Mouse (Mus musculus) forebrain, embryonic 16.5 days (tissue): Measurements from ENCODE around the gene Pisd. TPM values are rescaled to one million over a fixed set of nuclear protein-coding genes. Genes with fewer than 3 reads are reported as not detected.

Source experiments
- ATAC-seq: fragments of 200-750 bp; cut with Nextera tagmentation; 2 replicates; pipeline ENCODE4 v1.8.0; 2017; ENCODE audit warnings: mild to moderate bottlenecking, moderate library complexity
- H3K27ac ChIP-seq: fragments of 300-500 bp; sonication (generic); 2 replicates; pipeline ENCODE4 v1.5.1; 2014; ENCODE audit warnings: low read length, control low read depth
- H3K27me3 ChIP-seq: fragments of 300-500 bp; sonication (generic); replicated peaks from 2 replicates; pipeline ENCODE4 v1.6.1; 2014; ENCODE audit warnings: low read length; ENCODE audit not compliant: control insufficient read depth, insufficient read depth
- H3K36me3 ChIP-seq: fragments of 300-500 bp; sonication (generic); 2 replicates; pipeline ENCODE4 v1.6.1; 2014; ENCODE audit not compliant: control insufficient read depth, insufficient read depth
- H3K4me1 ChIP-seq: fragments of 300-500 bp; sonication (generic); replicated peaks from 2 replicates; pipeline ENCODE4 v1.6.1; 2014; ENCODE audit warnings: low read length; ENCODE audit not compliant: control insufficient read depth, insufficient read depth
- H3K4me2 ChIP-seq: fragments of 300-500 bp; sonication (generic); 2 replicates; pipeline ENCODE4 v1.6.1; 2014; ENCODE audit warnings: mild to moderate bottlenecking, low read length, control low read depth
- H3K4me3 ChIP-seq: fragments of 300-500 bp; sonication (generic); replicated peaks from 2 replicates; pipeline ENCODE4 v1.5.1; 2014; ENCODE audit warnings: mild to moderate bottlenecking, low read length, control low read depth
- H3K9ac ChIP-seq: fragments of 300-500 bp; sonication (generic); replicated peaks from 2 replicates; pipeline ENCODE4 v1.6.1; 2014; ENCODE audit warnings: low read depth, low read length, control low read depth
- H3K9me3 ChIP-seq: fragments of 300-500 bp; sonication (generic); 2 replicates; pipeline ENCODE4 v1.6.1; 2016; ENCODE audit warnings: low read length; ENCODE audit not compliant: control insufficient read depth
- WGBS: fragments of 180-500 bp; shearing (Covaris S2); extraction: QIAGEN DNeasy Blood & Tissue Kit; methylation state at CpG from one replicate; pipeline ENCODE4 v1.1.7; 2014; 5-methylcytosine and 5-hydroxymethylcytosine counted together
- polyA plus RNA-seq: library from polyadenylated mRNA; unstranded; fragments of >200 nt; fragmentation: Nextera tagmentation; extraction: Ambion mirVana; gene quantifications from 2 replicates; pipeline ENCODE4 v1.2.1, GENCODE M21; 2015

Pisd gene
- polyA plus RNA-seq, 1 experiment from 2014 or later = 105 TPM

DNA sequence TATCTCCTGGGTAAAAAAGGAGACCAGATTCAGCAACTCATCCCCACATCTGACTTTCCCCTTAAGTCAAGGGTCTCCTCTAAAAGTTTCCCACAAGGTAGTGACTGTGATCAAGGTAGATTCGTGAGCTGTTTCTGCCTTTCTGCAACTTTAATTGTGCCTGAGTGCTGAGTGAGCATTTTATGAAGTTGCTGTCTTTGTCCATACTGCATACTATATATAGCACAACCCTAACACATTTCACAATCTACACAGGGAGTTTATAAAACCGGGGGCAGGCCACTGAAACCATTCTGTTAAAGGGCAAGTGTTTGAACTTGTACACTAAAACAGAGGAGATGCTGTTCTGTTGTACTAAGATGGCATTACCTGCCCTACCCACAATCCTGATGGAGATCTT is 92.0 kb downstream of the Pisd start:
- H3K27ac ChIP-seq = no peak overlapping the region
- no peaks in the 10 kb centered on the region for H3K9me3 ChIP-seq
- no peaks in the 10 kb centered on the region for H3K4me1 ChIP-seq
- no peaks in the 10 kb centered on the region for H3K27me3 ChIP-seq
- H3K4me3 ChIP-seq = no peak overlapping the region
- H3K36me3 ChIP-seq = no peaks in the 10 kb centered on the region
- WGBS = 59% methylated on average over 2 of the region's 2 CpGs
- H3K9ac ChIP-seq = no peak overlapping the region
- H3K4me2 ChIP-seq = no peak overlapping the region
- ATAC-seq = no peak

Other genes starting within 250 kb of the Pisd start
- gene Yes1, start 174.5 kb downstream of the Pisd start, polyA plus RNA-seq = 20.6 and 23.8 TPM in 2 replicates
- not detected in 2 replicates for gene Gm20671, start 41.5 kb upstream of the Pisd start, polyA plus RNA-seq
- 12.1 and 17.6 TPM in 2 replicates for gene Prr14l, start 68.6 kb upstream of the Pisd start, polyA plus RNA-seq
- 32.1 and 33.2 TPM in 2 replicates for gene Depdc5, start 78.1 kb upstream of the Pisd start, polyA plus RNA-seq
- gene Ywhah, start 233.2 kb upstream of the Pisd start, polyA plus RNA-seq = 643 and 677 TPM in 2 replicates